Mouse (Mus musculus) liver, adult (tissue): ENCODE measurements around the gene Cacna2d3.

Source experiments
- GATA4 ChIP-seq: IDR thresholded peaks from 2 replicates; pipeline ENCODE4 v1.6.1; 2014; ENCODE audit warnings: mild to moderate bottlenecking, low read length; ENCODE audit not compliant: insufficient replicate concordance

Cacna2d3 gene

DNA sequence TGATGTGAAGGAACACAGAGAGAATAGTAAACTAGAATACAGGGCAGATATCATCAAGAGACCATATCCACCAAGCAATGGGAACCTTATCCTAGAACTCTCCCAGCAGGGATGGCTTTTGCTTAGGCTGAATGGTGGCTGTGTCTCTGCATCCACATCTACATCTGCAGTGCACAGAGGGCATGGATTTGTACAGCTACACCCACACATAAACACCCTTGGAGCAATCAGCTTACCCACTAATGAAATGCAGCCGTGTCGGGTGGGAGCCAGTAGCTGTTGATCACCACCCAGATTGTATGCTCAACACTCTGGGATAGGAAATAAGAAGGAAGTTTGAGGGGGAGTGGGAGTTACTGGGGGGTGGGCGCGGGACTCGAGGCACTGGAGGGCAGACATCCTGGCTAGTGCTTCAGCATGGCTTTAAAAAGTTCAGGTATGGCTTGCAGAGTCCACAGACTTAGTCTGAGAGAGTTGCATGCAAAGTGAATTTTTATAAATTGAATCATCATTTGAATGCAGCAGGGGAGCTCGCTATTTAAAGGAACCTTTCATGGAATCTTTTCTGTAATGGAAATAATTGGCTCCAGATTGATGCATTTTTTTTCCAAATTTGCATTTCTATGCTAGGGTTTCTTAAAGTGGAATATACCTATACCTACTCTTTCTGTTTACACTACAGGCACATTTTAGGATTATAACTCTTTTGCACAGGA, 693.1 kb downstream of the Cacna2d3 start:
- no peak for TF ChIP-seq GATA4

DNA sequence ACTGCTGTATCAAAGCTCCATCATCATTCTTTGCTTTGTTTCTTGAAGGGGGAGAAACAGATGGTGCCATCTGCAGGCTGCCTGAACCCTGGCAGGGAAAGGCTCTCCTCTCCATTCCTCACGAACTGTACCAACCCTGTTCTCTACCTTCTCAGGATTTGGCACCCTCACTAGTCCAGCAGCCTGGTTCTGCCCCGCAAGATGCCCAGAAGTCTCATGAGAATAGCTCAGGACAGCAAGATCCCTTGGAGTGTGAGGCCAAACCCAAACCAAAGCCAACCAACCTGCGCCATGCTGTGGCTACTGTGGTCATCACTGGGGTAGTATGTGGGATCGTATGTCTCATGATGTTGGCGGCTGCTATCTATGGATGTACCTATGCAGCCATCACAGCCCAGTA, 694.4 kb downstream of the Cacna2d3 start:
- no peak for TF ChIP-seq GATA4

GRCm38 (mm10) chr14:29025335-29025734, 696.3 kb downstream of the Cacna2d3 start:
- TF ChIP-seq GATA4, result no peak

DNA sequence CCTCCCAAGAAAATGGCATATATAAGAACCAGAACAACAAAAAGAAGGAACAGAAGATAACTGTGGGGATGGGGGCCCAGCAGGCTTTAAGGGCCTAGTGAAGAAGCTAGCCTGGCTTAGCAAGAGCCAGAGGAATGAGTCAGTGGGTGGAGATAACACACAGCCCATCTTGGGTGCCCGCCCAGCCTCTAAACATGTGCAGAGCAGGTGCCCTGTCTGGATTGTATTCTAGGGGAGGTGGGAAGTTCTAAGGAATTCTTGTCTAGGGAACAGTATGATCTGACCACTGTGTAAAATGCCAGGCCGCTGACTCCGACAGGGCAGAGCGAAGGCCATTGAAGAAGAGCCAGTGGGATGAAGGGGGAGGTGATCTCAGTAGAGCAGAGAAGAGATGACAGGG, 698.4 kb downstream of the Cacna2d3 start:
- TF ChIP-seq GATA4, result no peak

DNA sequence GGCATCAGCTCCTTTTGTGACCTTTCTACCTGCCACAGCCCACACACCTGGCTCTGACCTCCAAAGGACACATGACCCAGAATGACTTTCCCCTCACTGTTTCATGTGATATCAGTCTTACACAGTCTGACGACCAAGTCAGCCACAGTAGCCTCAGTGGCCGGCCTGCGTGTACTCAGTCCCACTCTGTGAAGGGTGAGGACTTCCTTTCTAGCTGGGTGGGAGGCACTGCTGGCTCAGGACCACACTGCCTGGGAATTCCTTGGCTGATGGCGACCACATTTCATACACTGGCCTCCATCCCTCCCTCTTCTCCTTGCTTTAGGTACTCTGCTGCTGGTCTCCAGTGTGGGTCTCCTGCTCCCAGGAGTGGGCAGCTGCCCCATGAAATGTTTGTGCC, 700.4 kb downstream of the Cacna2d3 start:
- no peak for TF ChIP-seq GATA4

DNA sequence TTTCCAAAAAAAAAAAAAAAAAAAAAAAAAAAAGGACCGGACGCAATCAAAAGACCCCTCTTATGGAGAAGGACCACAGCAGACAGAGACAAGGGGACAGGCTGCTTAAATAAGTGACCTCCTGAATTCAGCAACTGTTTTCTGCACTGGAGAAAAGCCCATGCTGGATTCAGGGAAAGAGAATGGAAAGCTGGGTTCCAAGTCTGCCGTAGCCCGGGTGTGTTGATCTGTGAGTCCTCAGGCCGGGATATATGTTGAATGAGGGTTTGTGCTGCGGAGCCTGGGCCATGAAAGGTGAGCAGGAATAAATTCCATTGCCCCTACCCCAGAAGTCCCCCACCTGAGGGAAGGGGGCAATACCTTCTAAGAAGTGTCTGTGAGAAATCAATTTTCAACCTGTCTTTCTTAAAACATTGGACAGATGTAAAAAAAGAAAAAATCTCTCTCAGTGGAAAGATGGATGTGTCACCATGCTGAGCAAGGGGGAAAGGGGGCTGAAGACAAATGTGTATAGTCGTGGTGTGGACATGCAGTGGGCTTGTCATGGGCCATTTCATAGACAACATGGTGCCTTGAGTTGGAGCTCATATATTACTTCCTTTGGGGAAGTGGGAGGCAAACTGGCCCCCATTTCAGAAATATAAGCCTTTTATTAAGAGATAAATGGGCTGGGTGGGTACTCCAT, 703.2 kb downstream of the Cacna2d3 start:
- no peak for TF ChIP-seq GATA4

DNA sequence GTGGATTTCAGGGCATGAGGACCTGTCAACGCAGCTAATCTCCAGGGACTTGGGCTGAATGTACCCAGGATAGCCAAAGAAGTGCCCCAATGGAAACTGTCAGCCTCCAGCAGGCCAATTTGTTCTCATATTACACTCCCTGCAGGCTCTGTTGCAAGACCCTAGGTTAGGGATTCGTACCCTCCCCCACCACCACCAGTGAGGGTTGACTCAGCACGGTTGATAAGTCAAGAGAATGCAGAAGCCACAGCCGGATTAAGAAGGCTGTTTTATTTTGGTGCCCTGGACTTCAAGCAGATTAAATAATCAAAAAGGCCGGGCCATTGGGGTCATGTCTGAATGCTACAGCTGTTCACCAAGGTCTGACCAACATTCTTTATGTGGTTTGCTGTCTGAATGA, 703.8 kb downstream of the Cacna2d3 start, which contains the start of gene Lrtm1:
TSS of gene Lrtm1 (plus strand) at position 326 of the 400 bp plus-strand sequence.
- TF ChIP-seq GATA4, result peak; percentile 36; the same call in 1 of the 2 replicates

DNA sequence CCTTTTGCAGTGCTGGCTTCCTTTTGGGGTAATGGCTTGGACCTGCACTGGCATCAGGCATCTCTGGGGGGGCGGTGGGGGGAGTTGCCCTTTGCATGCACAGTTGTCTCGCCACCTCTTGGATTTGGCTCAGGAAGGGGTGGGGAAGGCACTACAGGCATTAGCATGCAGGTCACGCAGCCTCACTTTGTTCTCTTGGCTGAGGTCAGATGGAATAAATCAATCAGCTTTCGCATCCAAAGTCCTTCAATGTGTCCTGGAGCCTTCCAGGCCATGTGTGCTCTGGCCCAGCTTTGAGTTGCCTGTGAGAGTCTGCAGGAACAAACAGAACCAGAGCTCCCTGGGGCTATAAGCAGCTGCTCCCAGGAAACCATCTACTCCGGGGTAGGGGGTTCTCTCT, 705.8 kb downstream of the Cacna2d3 start:
- no peak for TF ChIP-seq GATA4

DNA sequence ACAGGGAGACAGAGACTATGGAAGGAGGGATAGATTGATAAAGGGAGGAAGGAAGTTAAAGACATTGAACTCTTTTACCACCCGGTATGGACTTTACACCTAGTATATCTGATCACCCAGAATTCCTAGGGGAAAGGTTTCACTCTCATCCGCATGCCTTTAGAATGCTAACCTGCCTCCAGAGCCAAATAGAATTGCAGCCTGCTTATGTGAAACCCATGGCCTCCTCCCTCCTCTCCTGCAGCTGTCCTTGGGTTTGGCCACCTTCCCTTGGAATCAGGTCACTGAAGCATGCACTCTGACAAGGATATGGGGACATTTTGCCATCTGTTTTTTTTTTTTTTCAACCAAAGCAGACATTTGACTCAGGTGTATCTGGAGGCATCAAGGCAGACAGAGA, 707.0 kb downstream of the Cacna2d3 start:
- TF ChIP-seq GATA4, result peak; percentile 64; the same call in 1 of the 2 replicates

DNA sequence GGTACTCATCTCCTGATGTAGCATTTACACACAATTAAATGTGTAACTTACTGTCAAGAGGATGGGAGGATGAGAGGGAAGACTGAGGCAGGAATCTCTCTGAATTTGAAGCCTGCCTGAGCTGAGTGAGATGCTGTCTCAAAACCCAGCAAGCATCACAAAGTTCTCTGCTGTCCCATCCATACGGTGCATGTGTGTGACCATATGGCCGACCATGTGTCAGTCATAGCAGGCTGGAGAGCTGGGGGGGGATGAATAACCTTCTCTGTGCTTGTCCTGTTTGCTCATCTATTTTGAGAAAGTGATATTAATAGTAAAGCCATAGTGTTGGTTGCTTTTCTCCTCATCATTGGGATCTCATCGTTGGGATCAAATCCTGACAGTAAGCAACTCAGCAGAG, 708.5 kb downstream of the Cacna2d3 start:
- no peak for TF ChIP-seq GATA4

- TF ChIP-seq GATA4, result no peak
These were observed 712.0 kb downstream of the Cacna2d3 start for GRCm38 (mm10) chr14:29009644-29010043.

DNA sequence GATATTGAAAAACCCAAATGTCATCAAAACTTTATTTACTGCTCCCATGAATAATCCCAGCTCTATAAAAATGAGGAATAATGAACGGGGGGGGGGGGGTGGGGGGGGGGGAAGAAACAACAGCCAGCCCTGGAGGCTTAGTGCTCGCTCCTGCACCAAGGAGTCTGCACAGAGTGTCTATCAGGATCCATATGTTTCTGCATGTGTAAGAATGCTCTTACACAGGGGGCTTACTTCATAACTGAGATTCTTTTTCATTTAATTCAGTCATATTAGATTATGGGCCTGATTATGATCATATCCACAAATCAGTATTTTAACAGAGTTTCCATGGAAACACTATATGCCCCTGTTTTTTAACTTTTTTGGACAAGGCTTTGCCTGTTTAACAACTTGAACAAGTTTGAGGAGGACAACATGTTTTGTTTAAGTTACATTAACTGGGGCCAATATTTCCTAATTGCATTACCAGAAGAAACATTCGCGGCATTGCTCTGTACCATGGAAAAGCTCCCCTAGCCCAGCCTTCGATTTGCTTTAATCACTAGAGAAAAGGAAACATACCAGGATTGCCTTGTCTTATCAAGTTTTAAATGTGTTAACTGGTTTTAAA, 716.3 kb downstream of the Cacna2d3 start:
- TF ChIP-seq GATA4, result no peak

DNA sequence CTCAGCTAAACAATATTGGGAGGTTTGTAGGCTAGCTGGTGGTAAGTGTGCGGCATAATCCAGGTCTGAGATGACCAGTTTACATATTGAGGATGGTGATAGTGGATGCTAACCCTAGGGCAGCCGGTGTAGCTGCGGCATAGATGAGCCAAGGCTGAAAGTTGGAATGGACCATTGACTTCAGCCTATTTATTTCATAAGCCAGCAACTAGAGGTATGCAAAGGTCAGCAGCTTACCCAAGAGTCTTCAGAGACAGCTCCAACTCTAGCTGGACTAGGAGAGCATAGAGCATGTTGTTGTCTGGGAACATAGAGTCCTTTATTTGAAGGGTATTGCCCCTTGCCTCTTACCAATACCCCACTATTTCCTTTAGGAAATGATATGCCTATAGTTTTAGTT, 725.1 kb downstream of the Cacna2d3 start:
- no peak for TF ChIP-seq GATA4

DNA sequence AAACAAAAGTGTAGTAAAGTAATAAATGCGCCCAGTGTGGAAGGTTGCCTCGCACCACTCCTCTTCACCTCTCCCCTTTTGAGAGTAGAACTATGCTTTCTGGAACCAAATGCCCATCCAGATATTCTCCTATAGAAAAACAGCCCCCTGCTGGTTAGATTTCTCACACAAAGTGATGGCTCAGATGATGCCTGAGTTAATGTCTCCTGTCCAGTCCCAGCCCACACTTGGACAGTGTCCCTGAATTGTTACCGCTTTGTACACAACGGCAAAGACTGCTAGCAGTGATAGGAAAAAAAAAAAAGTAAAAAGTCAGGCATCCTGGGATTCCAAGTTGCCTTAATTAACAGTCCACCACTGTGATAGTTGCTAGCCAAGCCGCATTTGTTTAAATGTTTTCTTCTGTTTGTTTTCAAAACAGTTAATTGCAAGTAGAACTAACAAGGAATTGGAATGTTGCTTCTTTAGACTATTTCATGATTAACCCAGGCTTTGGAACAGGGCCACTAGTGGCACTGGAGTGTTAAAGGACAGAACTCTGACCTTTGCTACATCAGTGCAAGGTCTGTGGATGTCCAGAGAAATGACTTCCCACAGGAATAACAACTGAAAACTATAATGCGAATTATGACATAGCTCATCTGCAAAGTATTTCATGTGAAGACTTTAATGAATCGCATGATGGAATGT, 733.3 kb downstream of the Cacna2d3 start:
- TF ChIP-seq GATA4, result no peak

DNA sequence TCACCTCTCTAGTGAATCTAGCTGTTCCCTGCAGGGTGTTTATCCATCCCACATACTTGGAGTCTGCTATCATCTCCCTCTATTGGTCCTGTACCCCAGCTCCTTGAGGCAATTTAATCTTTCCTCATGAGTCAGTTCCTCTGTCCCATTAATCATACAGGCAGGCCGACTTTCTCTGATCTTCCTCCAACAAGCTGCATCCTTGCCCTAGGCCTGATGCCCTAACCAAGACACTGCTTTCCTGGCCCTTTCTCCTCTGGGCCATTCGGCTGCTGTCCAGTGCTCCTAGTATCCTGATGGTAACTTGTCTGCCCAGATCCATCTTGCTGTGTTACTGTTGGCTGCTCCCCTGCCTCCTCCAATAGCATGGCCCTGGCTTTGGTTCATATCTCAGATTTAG, 737.4 kb downstream of the Cacna2d3 start:
- no peak for TF ChIP-seq GATA4

GRCm38 (mm10) chr14:28980482-28980881, 741.2 kb downstream of the Cacna2d3 start:
- TF ChIP-seq GATA4, result no peak
